Mouse (Mus musculus) cerebellum, adult 11 months (tissue): Measurements from ENCODE around the gene Sept5.

Experiments
- DNase-seq: peaks from one replicate; pipeline ENCODE4 v3.0.0; 2022

Sept5 gene

DNA sequence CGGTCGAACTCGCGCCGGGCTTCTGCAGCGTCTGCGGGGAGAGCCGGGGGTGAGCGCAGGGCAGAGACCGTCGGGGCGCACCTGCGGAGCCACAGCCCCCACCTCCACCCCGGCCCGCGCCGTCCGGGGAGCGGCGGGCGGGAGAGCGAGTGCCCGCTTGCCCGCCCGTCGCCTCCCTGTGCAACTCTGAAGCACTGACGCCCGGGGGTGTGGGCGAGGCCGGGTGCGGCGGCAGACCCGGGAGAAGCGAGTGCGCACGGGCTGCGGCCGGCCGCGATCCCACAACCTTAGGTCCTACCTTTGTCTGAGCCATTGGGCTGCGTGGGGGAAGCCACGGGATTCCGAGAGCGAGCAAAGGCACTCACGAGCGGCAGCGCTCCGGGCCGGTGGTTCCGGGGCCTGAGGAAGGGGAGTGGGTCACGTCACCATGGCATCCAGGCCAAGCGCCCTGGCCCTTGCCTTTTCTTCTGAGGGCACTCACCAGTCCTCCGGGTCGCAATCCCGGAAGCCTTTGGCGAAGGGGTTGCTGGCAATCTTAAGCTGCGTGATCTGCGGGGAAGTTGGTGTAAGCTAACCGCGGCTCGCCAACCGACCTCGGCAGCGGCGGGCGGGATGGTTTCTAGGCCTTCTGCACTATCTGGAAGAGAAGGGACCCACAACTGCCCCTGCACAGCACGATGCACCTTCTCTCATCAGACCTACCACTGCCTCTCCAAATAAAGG is 47.2 kb downstream of the Sept5 start:
- DNase-seq, result no peak

DNA sequence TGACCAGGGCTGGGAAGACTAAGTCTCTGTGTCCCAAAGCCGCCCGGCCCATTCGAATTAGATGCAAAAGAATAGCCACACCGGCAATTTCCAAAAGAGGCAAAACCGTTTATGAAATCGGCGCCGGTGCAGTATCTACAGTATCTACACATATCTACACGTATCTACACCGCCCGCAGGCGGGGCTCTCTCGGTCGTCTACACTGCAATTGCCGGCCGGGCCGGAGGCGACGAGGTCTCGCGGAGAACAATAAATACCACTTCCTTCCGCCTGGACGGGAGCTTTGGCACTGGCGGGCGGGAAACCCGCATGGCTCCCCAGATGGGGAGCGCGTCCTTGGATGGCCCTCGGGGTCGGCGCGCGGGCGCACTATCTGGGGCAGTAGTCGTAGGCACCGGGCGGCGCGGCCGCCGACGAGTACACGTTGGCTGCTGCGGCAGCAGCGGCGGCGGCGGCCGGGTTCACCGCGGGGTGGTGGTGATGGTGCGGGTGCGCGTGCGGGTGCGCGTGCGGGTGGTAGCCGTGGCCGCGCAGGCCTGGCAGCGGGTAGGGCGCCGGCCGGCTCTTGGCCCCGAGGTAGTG is 48.0 kb downstream of the Sept5 start:
- no peak for DNase-seq

DNA sequence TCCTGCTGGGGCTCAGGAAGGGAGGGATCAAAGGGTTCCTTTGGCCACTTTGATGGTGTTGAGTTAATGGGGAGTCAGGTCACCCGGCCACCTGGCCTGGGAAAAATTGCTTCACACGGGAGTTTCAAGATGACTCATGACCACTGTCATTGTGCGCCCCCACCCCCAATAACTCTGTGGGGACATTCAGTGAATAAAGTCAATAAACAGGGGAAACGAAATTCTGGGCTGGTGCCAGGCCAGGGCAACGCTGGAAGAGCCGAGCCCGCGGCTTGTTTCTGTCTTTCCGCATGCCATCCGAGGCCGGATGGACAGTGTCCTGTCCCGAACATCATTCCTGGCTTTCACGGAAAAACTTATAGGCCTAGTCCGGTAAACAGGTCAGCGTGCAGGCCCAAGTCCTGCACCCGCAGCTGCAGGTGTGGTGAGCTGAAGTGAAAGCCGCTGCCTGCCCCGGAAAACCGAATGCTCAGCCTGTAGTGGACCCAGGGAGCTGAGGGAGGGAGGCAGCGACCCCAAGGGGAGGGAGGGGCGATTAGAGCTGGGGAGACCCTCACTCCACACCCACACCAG is 48.6 kb downstream of the Sept5 start:
- DNase-seq, result no peak

DNA sequence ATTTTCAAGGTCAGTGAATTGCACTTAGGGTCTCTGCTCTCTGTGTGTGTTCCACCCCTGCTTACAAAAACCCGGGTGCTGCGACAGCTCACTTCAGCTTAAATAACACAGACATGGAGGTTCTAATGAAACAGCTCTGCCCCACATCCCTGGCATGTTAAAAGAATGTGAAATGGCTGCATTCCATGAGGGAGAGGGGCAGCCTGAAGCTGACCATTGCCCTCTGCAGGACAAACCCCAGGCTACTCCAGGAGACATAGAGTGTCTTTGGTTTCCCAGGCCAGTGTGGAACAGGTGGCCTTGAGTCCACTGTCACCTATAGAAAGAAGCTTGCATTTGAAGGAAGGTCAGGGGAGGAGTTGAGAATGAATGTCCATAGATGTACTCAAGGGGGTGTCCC is 49.4 kb downstream of the Sept5 start:
- no peak for DNase-seq

DNA sequence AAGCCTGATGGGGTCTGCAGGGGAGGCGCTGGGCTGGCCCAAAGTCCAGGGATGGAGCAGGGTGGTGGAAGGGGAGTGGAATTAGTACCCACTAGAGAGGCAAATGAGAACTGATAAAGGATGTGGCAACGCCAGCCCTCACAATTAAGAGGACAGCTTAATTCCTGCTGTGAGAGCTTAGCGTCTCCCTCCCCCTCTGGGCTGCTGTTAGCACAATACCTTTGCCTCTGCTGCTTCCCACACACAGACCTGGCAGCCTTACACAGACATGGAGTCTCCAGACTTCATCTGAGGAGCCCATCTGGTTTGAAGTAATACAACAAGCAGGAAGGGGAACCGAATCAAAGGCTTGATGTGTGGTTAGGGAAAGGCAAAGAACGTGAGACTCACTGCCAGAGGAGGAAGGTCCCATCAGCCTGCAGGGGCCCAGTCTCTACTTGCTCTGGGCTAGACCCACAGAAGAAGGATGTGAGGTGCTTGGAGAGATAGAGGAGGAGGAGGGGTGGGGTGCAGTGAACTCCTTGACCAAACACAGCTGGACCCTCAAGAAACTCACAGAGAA is 52.1 kb downstream of the Sept5 start:
- no peak for DNase-seq

DNA sequence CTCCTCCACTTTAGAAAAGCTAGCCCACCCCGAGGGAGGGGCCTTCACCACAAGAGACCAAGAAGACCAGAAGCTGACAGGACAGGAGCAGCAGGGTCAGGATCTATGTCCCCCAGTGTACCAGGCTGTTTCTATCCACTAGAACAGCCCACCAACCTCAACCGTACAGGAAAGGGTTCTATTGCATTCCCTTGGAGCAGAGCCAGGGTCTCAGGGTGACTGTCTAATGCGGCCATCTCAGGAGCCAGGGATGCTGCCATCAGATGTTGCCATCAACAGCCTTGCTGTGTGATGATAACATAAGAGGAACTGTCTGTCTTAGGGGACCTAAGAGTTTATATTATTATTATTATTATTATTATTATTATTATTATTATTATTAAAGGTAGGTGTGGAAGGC is 52.7 kb downstream of the Sept5 start:
- DNase-seq, result no peak

DNA sequence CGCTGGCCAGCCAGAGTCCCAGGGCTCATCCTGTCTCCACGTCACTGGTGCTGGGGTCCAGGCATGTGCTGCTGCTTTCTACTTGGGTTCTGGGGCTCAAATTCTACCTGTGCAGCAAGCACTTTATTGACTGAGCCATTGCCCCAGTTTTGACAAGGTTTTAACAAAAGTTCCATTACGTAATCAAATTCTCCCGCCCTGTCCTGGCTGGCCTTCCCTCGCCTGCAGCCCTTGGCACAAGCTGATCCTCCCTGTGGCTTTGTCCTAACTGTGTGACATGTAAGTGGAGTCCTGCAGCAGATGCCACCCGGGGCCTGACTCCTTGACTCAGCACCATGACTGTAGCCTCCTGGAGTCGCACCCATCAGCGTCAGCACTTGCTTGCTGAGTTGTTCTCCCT is 55.6 kb downstream of the Sept5 start:
- DNase-seq, result no peak
